Mouse (Mus musculus) CH12.LX (cell line): ENCODE results near the gene Galnt14. TPM values are rescaled to one million over a fixed set of nuclear protein-coding genes. Genes with fewer than 3 reads are reported as not detected.

Source experiments
- DNase-seq: peaks from one replicate; pipeline ENCODE4 v3.0.0-alpha.2; 2013; ENCODE audit errors: extremely low read depth
- H3K27ac ChIP-seq: 2 replicates; pipeline ENCODE4 v1.5.1; 2012; ENCODE audit warnings: low read depth, mild to moderate bottlenecking, control low read depth, moderate library complexity; ENCODE audit not compliant: insufficient read depth
- H3K27me3 ChIP-seq: replicated peaks from 2 replicates; pipeline ENCODE3; 2012; ENCODE audit warnings: inconsistent platforms
- H3K36me3 ChIP-seq, 2 experiments: replicated peaks in 1 of 2; 2 replicates each; pipeline versions ENCODE3 to v1.6.1; 2012; ENCODE audit warnings: inconsistent platforms in 1 of 2, low read length in 1 of 2, mild to moderate bottlenecking in 1 of 2, mixed read lengths in 1 of 2, moderate library complexity in 1 of 2; ENCODE audit not compliant: control insufficient read depth in 1 of 2, insufficient read depth in 1 of 2
- H3K4me1 ChIP-seq, 2 experiments: 2 replicates each; pipeline ENCODE4 v1.6.1; 2012; ENCODE audit warnings: inconsistent platforms in 1 of 2, moderate library complexity in 1 of 2; ENCODE audit not compliant: insufficient read depth in 2 of 2, control insufficient read depth in 1 of 2
- H3K4me2 ChIP-seq: 2 replicates; pipeline ENCODE4 v1.6.1; 2012; ENCODE audit warnings: low read depth, mild to moderate bottlenecking, control low read depth; ENCODE audit not compliant: poor library complexity, insufficient read depth, severe bottlenecking
- H3K4me3 ChIP-seq, 3 experiments: fragments of 150-350 bp in 1 of 3; sonication (generic) in 1 of 3; replicated peaks in 1 of 3; 2 replicates each; pipeline versions ENCODE3 to v1.5.1; 2011 to 2012; ENCODE audit warnings: low read depth in 2 of 3, low read length in 2 of 3, mild to moderate bottlenecking in 2 of 3, moderate library complexity in 2 of 3, control low read depth in 1 of 3, improper control_type of control experiment in 1 of 3, inconsistent platforms in 1 of 3, mixed read lengths in 1 of 3; ENCODE audit not compliant: poor library complexity in 1 of 3
- H3K79me2 ChIP-seq: replicated peaks from 2 replicates; pipeline ENCODE4 v1.6.1; 2012; ENCODE audit warnings: mild to moderate bottlenecking, moderate library complexity; ENCODE audit not compliant: control insufficient read depth, poor library complexity, insufficient read depth, severe bottlenecking; ENCODE audit errors: extremely low read depth
- H3K9ac ChIP-seq: 2 replicates; pipeline ENCODE4 v1.6.1; 2012; ENCODE audit warnings: low read depth, mild to moderate bottlenecking, control low read depth, moderate library complexity; ENCODE audit not compliant: insufficient read depth
- H3K9me3 ChIP-seq: replicated peaks from 2 replicates; pipeline ENCODE3; 2012; ENCODE audit warnings: low read length, inconsistent platforms, mixed read lengths
- CHD1 ChIP-seq: IDR thresholded peaks from 2 replicates; pipeline ENCODE4 v1.6.1; 2012; ENCODE audit warnings: low read depth, low read length, improper control_type of control experiment, inconsistent platforms
- CTCF ChIP-seq, 2 experiments: IDR thresholded peaks in 1 of 2; conservative IDR thresholded peaks in 1 of 2; 2 replicates each; pipeline ENCODE4 v1.5.1; 2011 to 2012; ENCODE audit warnings: low read depth in 2 of 2, low read length in 2 of 2, improper control_type of control experiment in 1 of 2, inconsistent platforms in 1 of 2, mild to moderate bottlenecking in 1 of 2, moderate library complexity in 1 of 2
- ELF1 ChIP-seq: IDR thresholded peaks from 2 replicates; pipeline ENCODE4 v1.6.1; 2014; ENCODE audit warnings: low read depth, mild to moderate bottlenecking, inconsistent platforms, low read length, improper control_type of control experiment
- EP300 ChIP-seq: IDR thresholded peaks from 2 replicates; pipeline ENCODE4 v1.6.1; 2011; ENCODE audit warnings: low read length, improper control_type of control experiment
- HCFC1 ChIP-seq: IDR thresholded peaks from 2 replicates; pipeline ENCODE4 v1.6.1; 2012; ENCODE audit warnings: low read depth, mild to moderate bottlenecking, inconsistent platforms, low read length, improper control_type of control experiment
- JUN ChIP-seq: IDR thresholded peaks from 2 replicates; pipeline ENCODE4 v1.6.1; 2011; ENCODE audit warnings: low read depth, mild to moderate bottlenecking, low read length, improper control_type of control experiment, moderate library complexity; ENCODE audit not compliant: insufficient read depth
- POLR2AphosphoS2 ChIP-seq: IDR thresholded peaks from 2 replicates; pipeline ENCODE4 v1.6.1; 2011; ENCODE audit warnings: low read depth, low read length, improper control_type of control experiment
- RAD21 ChIP-seq: IDR thresholded peaks from 2 replicates; pipeline ENCODE4 v1.6.1; 2011; ENCODE audit warnings: low read depth, mild to moderate bottlenecking, low read length, improper control_type of control experiment, moderate library complexity
- SIN3A ChIP-seq: IDR thresholded peaks from 2 replicates; pipeline ENCODE4 v1.6.1; 2012; ENCODE audit warnings: low read length, improper control_type of control experiment, inconsistent platforms
- SMC3 ChIP-seq: IDR thresholded peaks from 2 replicates; pipeline ENCODE4 v1.6.1; 2011; ENCODE audit warnings: low read depth, low read length, improper control_type of control experiment
- TBP ChIP-seq: conservative IDR thresholded peaks from 2 replicates; pipeline ENCODE4 v1.6.1; 2011; ENCODE audit warnings: low read depth, low read length, improper control_type of control experiment
- TCF12 ChIP-seq: IDR thresholded peaks from 2 replicates; pipeline ENCODE4 v1.6.1; 2014; ENCODE audit warnings: low read depth, mild to moderate bottlenecking, inconsistent platforms, low read length, improper control_type of control experiment
- USF1 ChIP-seq: IDR thresholded peaks from 2 replicates; pipeline ENCODE4 v1.6.1; 2014; ENCODE audit warnings: low read depth, mild to moderate bottlenecking, inconsistent platforms, low read length, improper control_type of control experiment
- USF2 ChIP-seq: conservative IDR thresholded peaks from 2 replicates; pipeline ENCODE4 v1.6.1; 2011; ENCODE audit warnings: low read depth, low read length, improper control_type of control experiment
- dilution Hi-C: fragments of 300-500 bp; cut with MboI; formaldehyde crosslinking; loops from 2 replicates; pipeline ENCODE4 v1.14.3; 2020; ENCODE audit warnings: low sequenced_read_pairs; ENCODE audit not compliant: extremely low pct_unique_long_range_greater_than_20kb, extremely low pct_ligation_motif_present
- in situ Hi-C: fragments of 300-500 bp; cut with MboI; formaldehyde crosslinking; loops from 3 replicates; pipeline ENCODE4 v1.14.3; 2019; ENCODE audit warnings: low sequenced_read_pairs, low pct_ligation_motif_present, low pct_unique_long_range_greater_than_20kb, mixed read lengths
- polyA plus RNA-seq: library from polyadenylated mRNA; unstranded; fragments of >175 nt; gene quantifications from 2 replicates; pipeline ENCODE4 v1.2.1, GENCODE M21; 2012; ENCODE audit warnings: low read depth; ENCODE audit not compliant: insufficient read length
- total RNA-seq, 2 experiments: library from RNA; depleted of rRNA; stranded (reverse); fragments of 300-350 nt in 1 of 2; fragments of >200 nt in 1 of 2; gene quantifications; 2 replicates each; pipeline ENCODE4 v1.2.3; 2012 to 2014

Gene Galnt14
- total and polyA plus RNA-seq, 3 experiments: 1.0 to 5.8 (median 2.4) TPM

- H3K9me3 ChIP-seq: no peaks in the 10 kb centered on the region
- H3K4me3 ChIP-seq: no peak overlapping the region
- H3K4me1 ChIP-seq: no peaks in the 10 kb centered on the region
- no peaks in the 10 kb centered on the region; the same call in 1 of the 2 replicates for H3K79me2 ChIP-seq
- no peak overlapping the region for H3K9ac ChIP-seq
- no peaks in the 10 kb centered on the region for H3K27me3 ChIP-seq
- no peaks in the 10 kb centered on the region for H3K36me3 ChIP-seq
- no peak overlapping the region for H3K4me2 ChIP-seq
- no peak for TF ChIP-seq ELF1
- no peak for TF ChIP-seq EP300
- TF ChIP-seq HCFC1: no peak
- TF ChIP-seq TCF12: no peak
- no peak for DNase-seq
- no peak overlapping the region for H3K27ac ChIP-seq
- dilution Hi-C loops (no loop called here), in situ Hi-C loops (no loop called here)
These were observed 90.2 kb downstream of the Galnt14 start for GRCm38 (mm10) chr17:73620049-73620448.

GRCm38 (mm10) chr17:73602552-73603478 is 107.4 kb downstream of the Galnt14 start:
- dilution Hi-C loops: no loop called here
- Histone ChIP-seq H3K9me3 (no peaks in the 10 kb centered on the region), H3K36me3 (no peaks in the 10 kb centered on the region), H3K79me2 (no peaks in the 10 kb centered on the region), H3K4me2 (no peak overlapping the region), H3K9ac (no peak overlapping the region), H3K27me3 (no peaks in the 10 kb centered on the region), H3K4me1 (no peaks in the 10 kb centered on the region), H3K27ac (no peak overlapping the region), H3K4me3 (no peak overlapping the region)
- in situ Hi-C loops: no loop called here
- TF ChIP-seq RAD21 (no peak), CTCF (conservative IDR thresholded peaks at IDR 0.05 in 1 of 2, IDR thresholded peaks at IDR 0.05 in 1 of 2; ENCODE audit: low read depth in 2 of 2, low read length in 2 of 2) (no peak), TBP (no peak), SIN3A (no peak), JUN (no peak), SMC3 (no peak), POLR2AphosphoS2 (no peak), CHD1 (no peak), USF1 (no peak), ELF1 (no peak), USF2 (no peak)
- DNase-seq: no peak
